Mouse (Mus musculus): Measurements from ENCODE around the gene Ewsr1. TPM values are rescaled to one million over a fixed set of nuclear protein-coding genes. Genes with fewer than 3 reads are reported as not detected.
A peak's percentile ranks its signal among the peaks of the same experiment; 100 is the strongest.
"Not testable (repeated sequence)": the region's sequence is repeated elsewhere in the genome, so short reads cannot be mapped to it uniquely, and the experiment has no call there.

Ewsr1 gene
- polyA plus RNA-seq, 1 experiment from 2014 or later: 1,448 TPM

GRCm38 (mm10) chr11:5109441-5109840, 10.4 kb upstream of the Ewsr1 start:
- Histone ChIP-seq H3K36me3 (ENCODE audit: inconsistent target) (peaks cover 6% of the 10 kb centered on the region; the same call in 1 of the 2 replicates), H3K4me3 (ENCODE audit: inconsistent target) (no peak overlapping the region), H3K79me2 (ENCODE audit: inconsistent target) (no peaks in the 10 kb centered on the region), H3K27ac (no peak overlapping the region)
- WGBS (ENCODE audit: missing documents): 96% methylated on average over 8 of the region's 8 CpGs

GRCm38 (mm10) chr11:5103986-5104509, 5.0 kb upstream of the Ewsr1 start:
- H3K36me3 ChIP-seq (ENCODE audit: inconsistent target): peaks cover 6% of the 10 kb centered on the region; the same call in 1 of the 2 replicates
- H3K27ac ChIP-seq: no peak overlapping the region
- H3K4me3 ChIP-seq (ENCODE audit: inconsistent target): no peak overlapping the region
- H3K79me2 ChIP-seq (ENCODE audit: inconsistent target): peaks cover 4% of the 10 kb centered on the region; the same call in 1 of the 2 replicates
- 100% methylated on average over 4 of the region's 4 CpGs for WGBS (ENCODE audit: missing documents)

GRCm38 (mm10) chr11:5102384-5102783, 3.3 kb upstream of the Ewsr1 start:
- Histone ChIP-seq H3K36me3 (ENCODE audit: inconsistent target) (peaks cover 6% of the 10 kb centered on the region; the same call in 1 of the 2 replicates), H3K79me2 (ENCODE audit: inconsistent target) (peaks cover 19% of the 10 kb centered on the region), H3K4me3 (ENCODE audit: inconsistent target) (no peak overlapping the region), H3K27ac (no peak overlapping the region)
- 88% methylated on average over 7 of the region's 7 CpGs for WGBS (ENCODE audit: missing documents)

GRCm38 (mm10) chr11:5101641-5102040, 2.6 kb upstream of the Ewsr1 start:
- Histone ChIP-seq H3K27ac (no peak overlapping the region), H3K79me2 (ENCODE audit: inconsistent target) (peaks cover 26% of the 10 kb centered on the region), H3K36me3 (ENCODE audit: inconsistent target) (peaks cover 6% of the 10 kb centered on the region; the same call in 1 of the 2 replicates), H3K4me3 (ENCODE audit: inconsistent target) (no peak overlapping the region)
- WGBS (ENCODE audit: missing documents): 95% methylated on average over 6 of the region's 6 CpGs

- WGBS (ENCODE audit: missing documents): 91% methylated on average over 5 of the region's 5 CpGs
- Histone ChIP-seq H3K79me2 (ENCODE audit: inconsistent target) (peaks cover 35% of the 10 kb centered on the region), H3K27ac (no peak overlapping the region), H3K36me3 (ENCODE audit: inconsistent target) (peaks cover 6% of the 10 kb centered on the region; the same call in 1 of the 2 replicates), H3K4me3 (ENCODE audit: inconsistent target) (no peak overlapping the region)
Measured at GRCm38 (mm10) chr11:5100801-5101200, 1.7 kb upstream of the Ewsr1 start.

GRCm38 (mm10) chr11:5100283-5100682, 1.2 kb upstream of the Ewsr1 start:
- H3K27ac ChIP-seq: peak overlapping the region; percentile 99
- H3K4me3 ChIP-seq (ENCODE audit: inconsistent target): peak overlapping the region; percentile 55
- 6% methylated on average over 7 of the region's 7 CpGs for whole genome bisulfite sequencing (ENCODE audit: missing documents)
- peaks cover 40% of the 10 kb centered on the region for H3K79me2 ChIP-seq (ENCODE audit: inconsistent target)
- peaks cover 6% of the 10 kb centered on the region; the same call in 1 of the 2 replicates for H3K36me3 ChIP-seq (ENCODE audit: inconsistent target)

- Histone ChIP-seq H3K27ac (peak overlapping the region; percentile 99), H3K36me3 (ENCODE audit: inconsistent target) (peaks cover under 1% of the 10 kb centered on the region; the same call in 1 of the 2 replicates), H3K4me3 (ENCODE audit: inconsistent target) (peak overlapping the region; percentile 55), H3K79me2 (ENCODE audit: inconsistent target) (peaks cover 46% of the 10 kb centered on the region)
- WGBS (ENCODE audit: missing documents): 1% methylated on average over 28 of the region's 31 CpGs
Measured at GRCm38 (mm10) chr11:5099576-5100183, 614 bp upstream of the Ewsr1 start.

GRCm38 (mm10) chr11:5098035-5098735, 881 bp downstream of the Ewsr1 start:
- peak overlapping the region; percentile 99 for H3K27ac ChIP-seq
- WGBS (ENCODE audit: missing documents): 3% methylated on average over 36 of the region's 44 CpGs

GRCm38 (mm10) chr11:5096480-5097020, 2.5 kb downstream of the Ewsr1 start:
- 51% methylated on average over 7 of the region's 8 CpGs for WGBS (ENCODE audit: missing documents)
- Histone ChIP-seq H3K4me3 (ENCODE audit: inconsistent target) (peak overlapping the region; percentile 84; the same call in 1 of the 2 replicates), H3K27ac (no peak overlapping the region)

More at GRCm38 (mm10) chr11:5098035-5098735, 881 bp downstream of the Ewsr1 start:
- Histone ChIP-seq H3K79me2 (ENCODE audit: inconsistent target) (peaks cover 61% of the 10 kb centered on the region), H3K36me3 (ENCODE audit: inconsistent target) (peaks cover 5% of the 10 kb centered on the region; the same call in 1 of the 2 replicates), H3K4me3 (ENCODE audit: inconsistent target) (peak overlapping the region; percentile 84)

GRCm38 (mm10) chr11:5095877-5096276, 3.2 kb downstream of the Ewsr1 start:
- Histone ChIP-seq H3K4me3 (ENCODE audit: inconsistent target) (no peak overlapping the region), H3K27ac (no peak overlapping the region), H3K79me2 (ENCODE audit: inconsistent target) (peaks cover 84% of the 10 kb centered on the region), H3K36me3 (ENCODE audit: inconsistent target) (peaks cover 27% of the 10 kb centered on the region)
- 76% methylated on average over 5 of the region's 5 CpGs for WGBS (ENCODE audit: missing documents)

More at GRCm38 (mm10) chr11:5096480-5097020, 2.5 kb downstream of the Ewsr1 start:
- Histone ChIP-seq H3K79me2 (ENCODE audit: inconsistent target) (peaks cover 77% of the 10 kb centered on the region), H3K36me3 (ENCODE audit: inconsistent target) (peaks cover 21% of the 10 kb centered on the region)

GRCm38 (mm10) chr11:5091706-5092105, 7.4 kb downstream of the Ewsr1 start:
- Histone ChIP-seq H3K36me3 (ENCODE audit: inconsistent target) (peaks cover 67% of the 10 kb centered on the region), H3K79me2 (ENCODE audit: inconsistent target) (peaks cover 100% of the 10 kb centered on the region), H3K27ac (no peak overlapping the region), H3K4me3 (ENCODE audit: inconsistent target) (no peak overlapping the region)
- 46% methylated on average over 2 of the region's 2 CpGs for WGBS (ENCODE audit: missing documents)

GRCm38 (mm10) chr11:5089147-5089546, 9.9 kb downstream of the Ewsr1 start:
- Histone ChIP-seq H3K4me3 (ENCODE audit: inconsistent target) (no peak overlapping the region), H3K27ac (no peak overlapping the region), H3K36me3 (ENCODE audit: inconsistent target) (peaks cover 93% of the 10 kb centered on the region), H3K79me2 (ENCODE audit: inconsistent target) (peaks cover 100% of the 10 kb centered on the region)
- WGBS (ENCODE audit: missing documents): 100% methylated on average over 1 of the region's 1 CpGs

- H3K79me2 ChIP-seq (ENCODE audit: inconsistent target): peaks cover 72% of the 10 kb centered on the region
- H3K27ac ChIP-seq; H3K4me3 ChIP-seq (ENCODE audit: inconsistent target): not testable (repeated sequence)
- WGBS (ENCODE audit: missing documents): 90% methylated on average over 2 of the region's 5 CpGs
- H3K36me3 ChIP-seq (ENCODE audit: inconsistent target): peaks cover 63% of the 10 kb centered on the region
Measured at GRCm38 (mm10) chr11:5076843-5077242, 22.2 kb downstream of the Ewsr1 start.

- H3K4me3 ChIP-seq (ENCODE audit: inconsistent target): no peak overlapping the region
- H3K36me3 ChIP-seq (ENCODE audit: inconsistent target): peaks cover 63% of the 10 kb centered on the region
- H3K27ac ChIP-seq: no peak overlapping the region
- peaks cover 61% of the 10 kb centered on the region for H3K79me2 ChIP-seq (ENCODE audit: inconsistent target)
Measured at GRCm38 (mm10) chr11:5075760-5076159, 23.3 kb downstream of the Ewsr1 start.

- no peak overlapping the region for H3K27ac ChIP-seq
- peaks cover 52% of the 10 kb centered on the region for H3K79me2 ChIP-seq (ENCODE audit: inconsistent target)
- H3K36me3 ChIP-seq (ENCODE audit: inconsistent target): peaks cover 63% of the 10 kb centered on the region
- no peak overlapping the region for H3K4me3 ChIP-seq (ENCODE audit: inconsistent target)
- WGBS (ENCODE audit: missing documents): 85% methylated on average over 4 of the region's 4 CpGs
Measured at GRCm38 (mm10) chr11:5074882-5075281, 24.2 kb downstream of the Ewsr1 start.
